Mouse (Mus musculus) G1E-ER4 (cell line): Measurements from ENCODE around the gene Heatr1. TPM values are rescaled to one million over a fixed set of nuclear protein-coding genes. Genes with fewer than 3 reads are reported as not detected.

ENCODE experiments used
- GATA1 ChIP-seq: IDR thresholded peaks from one replicate; pipeline ENCODE4 v1.8.0; 2012; ENCODE audit warnings: low read length, inconsistent platforms
- polyA plus RNA-seq: library from polyadenylated mRNA; stranded (reverse); fragments of >175 nt; gene quantifications from 2 replicates; pipeline ENCODE4 v1.2.3, GENCODE M21; 2012

Heatr1 gene
- polyA plus RNA-seq, 1 experiment = 18.5 TPM

- no peak for TF ChIP-seq GATA1
Observed at GRCm38 (mm10) chr13:12479802-12480201, 85.0 kb downstream of the Heatr1 start.

DNA sequence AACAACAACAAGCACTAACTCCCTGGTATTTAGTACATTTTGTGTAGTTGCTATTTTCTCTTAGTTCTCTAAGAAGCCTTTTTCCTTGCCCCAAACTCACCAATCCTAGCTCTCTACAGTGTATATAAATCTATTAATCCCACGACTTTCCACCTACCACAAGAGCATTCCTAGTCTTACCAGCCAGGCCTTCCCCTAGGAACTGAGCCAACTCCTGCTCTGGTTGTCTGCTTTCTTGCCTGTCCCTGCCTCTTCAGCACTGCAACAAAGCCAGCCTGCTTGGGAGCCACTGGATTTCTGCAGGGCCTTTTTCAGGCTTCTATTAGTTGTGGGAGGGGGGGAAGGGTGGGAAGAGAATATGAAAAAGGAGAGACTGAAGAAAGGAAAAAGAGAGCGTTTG lies 90.4 kb downstream of the Heatr1 start:
- TF ChIP-seq GATA1 = no peak

DNA sequence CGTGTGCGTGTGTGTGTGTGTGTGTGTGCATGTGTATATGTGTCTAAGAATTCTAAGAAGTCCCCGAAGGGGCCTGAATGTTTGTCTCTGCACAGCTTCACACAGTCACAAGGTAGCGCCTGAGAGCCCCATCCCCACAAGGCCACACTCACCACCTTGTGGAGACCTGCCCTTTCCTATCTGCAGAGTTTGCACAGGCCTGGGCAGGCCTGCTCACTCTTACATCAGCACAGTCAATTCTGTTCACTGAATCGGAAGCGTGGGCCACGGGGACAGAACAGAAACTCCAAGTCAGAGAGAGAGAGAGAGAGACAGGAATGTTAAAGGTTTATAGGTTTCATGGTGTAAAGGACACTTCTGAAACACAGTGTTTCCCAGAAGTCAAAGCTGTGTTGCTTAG lies 90.8 kb downstream of the Heatr1 start:
- no peak for TF ChIP-seq GATA1

Other genes with a start within 250 kb of the Heatr1 start
- 16.9 and 23.4 TPM in 2 replicates for gene Mtr, start 136.9 kb upstream of the Heatr1 start, polyA plus RNA-seq
- not detected in 2 replicates for gene Actn2, start 54.3 kb upstream of the Heatr1 start, polyA plus RNA-seq
- gene Lgals8, start 69.9 kb downstream of the Heatr1 start, polyA plus RNA-seq = 3.1 and 4.6 TPM in 2 replicates
- not detected in 2 replicates for gene Edaradd, start 125.4 kb downstream of the Heatr1 start, polyA plus RNA-seq
- 0.89 and 1.4 TPM in 2 replicates for gene Ero1lb, start 170.8 kb downstream of the Heatr1 start, polyA plus RNA-seq